Mouse (Mus musculus) stomach, embryonic 14.5 days (tissue): ENCODE data around the gene Filip1l. TPM values are rescaled to one million over a fixed set of nuclear protein-coding genes. Genes with fewer than 3 reads are reported as not detected.

Source experiments
- ATAC-seq: fragments of 200-750 bp; cut with Nextera tagmentation; 2 replicates; pipeline ENCODE4 v1.8.0; 2017; ENCODE audit warnings: low read depth, moderate TSS enrichment; ENCODE audit not compliant: insufficient number of reproducible peaks, insufficient read depth, low FRiP score
- H3K27ac ChIP-seq: fragments of 300-500 bp; sonication (generic); 2 replicates; pipeline ENCODE4 v1.5.1; 2014; ENCODE audit warnings: mild to moderate bottlenecking, low read length, moderate library complexity, mixed read lengths
- H3K27me3 ChIP-seq: fragments of 300-500 bp; sonication (generic); 2 replicates; pipeline ENCODE4 v1.6.1; 2014; ENCODE audit warnings: low read length, control low read depth, mixed read lengths; ENCODE audit not compliant: control insufficient read depth, insufficient read depth
- H3K36me3 ChIP-seq: fragments of 300-500 bp; sonication (generic); 2 replicates; pipeline ENCODE4 v1.6.1; 2014; ENCODE audit warnings: mild to moderate bottlenecking, control low read depth, low read length, moderate library complexity, mixed read lengths; ENCODE audit not compliant: control insufficient read depth, insufficient read depth
- H3K4me1 ChIP-seq: fragments of 300-500 bp; sonication (generic); 2 replicates; pipeline ENCODE4 v1.6.1; 2014; ENCODE audit warnings: low read length, control low read depth, mixed read lengths; ENCODE audit not compliant: control insufficient read depth, insufficient read depth
- H3K4me2 ChIP-seq: fragments of 300-500 bp; sonication (generic); replicated peaks from 2 replicates; pipeline ENCODE4 v1.6.1; 2014; ENCODE audit warnings: low read depth, low read length, control low read depth
- H3K4me3 ChIP-seq: fragments of 300-500 bp; sonication (generic); 2 replicates; pipeline ENCODE4 v1.5.1; 2014; ENCODE audit warnings: low read depth, low read length, control low read depth
- H3K9ac ChIP-seq: fragments of 300-500 bp; sonication (generic); replicated peaks from 2 replicates; pipeline ENCODE4 v1.6.1; 2014; ENCODE audit warnings: low read depth, mild to moderate bottlenecking, control low read depth, low read length, moderate library complexity, mixed read lengths
- H3K9me3 ChIP-seq: fragments of 300-500 bp; sonication (generic); 2 replicates; pipeline ENCODE4 v1.6.1; 2016; ENCODE audit warnings: low read depth, low read length, control low read depth; ENCODE audit not compliant: control insufficient read depth
- WGBS: fragments of 180-500 bp; shearing (Covaris S2); extraction: QIAGEN DNeasy Blood & Tissue Kit; methylation state at CpG from one replicate; pipeline ENCODE4 v1.1.7; 2014; 5-methylcytosine and 5-hydroxymethylcytosine counted together
- polyA plus RNA-seq: library from polyadenylated mRNA; unstranded; fragments of >200 nt; fragmentation: Nextera tagmentation; extraction: Ambion mirVana; gene quantifications from 2 replicates; pipeline ENCODE4 v1.2.1, GENCODE M21; 2014

Filip1l gene
- polyA plus RNA-seq, 1 experiment from 2014 or later, result 54.7 TPM

DNA sequence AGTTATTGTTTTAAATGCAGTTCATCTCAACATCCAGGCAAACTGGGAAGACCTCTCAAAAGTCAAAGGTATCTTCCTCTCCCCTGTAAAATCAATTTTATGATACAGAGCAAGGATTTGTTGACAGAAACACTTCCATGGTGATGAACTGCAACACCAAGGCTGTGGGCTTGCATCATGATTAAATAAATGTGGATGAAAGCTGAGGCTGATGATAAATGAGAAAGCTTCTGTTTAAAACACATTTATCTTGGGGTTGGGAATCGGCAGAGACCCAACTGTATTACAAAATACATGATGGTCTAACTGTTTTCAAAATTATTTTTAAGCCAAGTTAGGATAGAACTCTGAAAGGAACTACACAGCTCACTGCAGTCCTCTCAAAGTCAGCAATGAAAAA, 220.9 kb downstream of the Filip1l start:
- no peaks in the 10 kb centered on the region for H3K4me1 ChIP-seq
- H3K4me3 ChIP-seq, result no peak overlapping the region
- H3K36me3 ChIP-seq, result peaks cover 27% of the 10 kb centered on the region; the same call in 1 of the 2 replicates
- H3K27me3 ChIP-seq, result no peaks in the 10 kb centered on the region
- H3K4me2 ChIP-seq, result no peak overlapping the region
- H3K9me3 ChIP-seq, result no peaks in the 10 kb centered on the region
- no peak overlapping the region for H3K27ac ChIP-seq
- no peak for ATAC-seq
- 35% methylated on average over 1 of the region's 1 CpGs for WGBS
- H3K9ac ChIP-seq, result no peak overlapping the region

- 95% methylated on average over 1 of the region's 1 CpGs for WGBS
- Histone ChIP-seq H3K9me3 (no peaks in the 10 kb centered on the region), H3K4me3 (no peak overlapping the region), H3K27ac (no peak overlapping the region), H3K27me3 (no peaks in the 10 kb centered on the region), H3K4me2 (no peak overlapping the region), H3K9ac (no peak overlapping the region), H3K36me3 (peaks cover 18% of the 10 kb centered on the region; the same call in 1 of the 2 replicates), H3K4me1 (no peaks in the 10 kb centered on the region)
- no peak for ATAC-seq
Measured at GRCm38 (mm10) chr16:57575764-57576388, 223.0 kb downstream of the Filip1l start.

DNA sequence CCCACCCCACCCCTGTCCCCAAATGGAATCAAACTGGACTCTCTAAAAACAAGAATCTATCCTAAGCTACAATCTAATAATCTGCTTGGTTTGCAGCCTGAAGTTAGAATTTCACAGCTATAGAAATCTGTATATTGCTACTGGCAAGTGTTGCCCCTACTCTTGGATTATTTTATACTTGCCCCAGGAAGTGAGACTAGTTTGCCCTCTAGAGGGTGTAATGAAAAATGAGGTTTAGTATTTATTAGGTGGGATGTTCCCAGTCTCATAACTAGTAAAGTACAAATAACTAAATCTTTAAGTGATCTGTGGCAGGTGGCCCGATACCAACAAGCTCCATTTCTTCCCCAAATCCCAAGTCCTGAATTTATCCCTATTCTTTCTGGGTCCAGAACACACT, 224.6 kb downstream of the Filip1l start:
- 88% methylated on average over 1 of the region's 1 CpGs for WGBS

GRCm38 (mm10) chr16:57580041-57580440, 227.1 kb downstream of the Filip1l start:
- Histone ChIP-seq H3K36me3 (no peaks in the 10 kb centered on the region), H3K4me1 (no peaks in the 10 kb centered on the region), H3K27ac (no peak overlapping the region), H3K27me3 (no peaks in the 10 kb centered on the region), H3K9me3 (no peaks in the 10 kb centered on the region), H3K4me3 (no peak overlapping the region), H3K4me2 (no peak overlapping the region), H3K9ac (no peak overlapping the region)
- 62% methylated on average over 7 of the region's 7 CpGs for WGBS
- no peak for ATAC-seq

More for the DNA sequence above, 224.6 kb downstream of the Filip1l start:
- no peaks in the 10 kb centered on the region for H3K4me1 ChIP-seq
- no peaks in the 10 kb centered on the region for H3K9me3 ChIP-seq
- H3K27me3 ChIP-seq, result no peaks in the 10 kb centered on the region
- H3K9ac ChIP-seq, result no peak overlapping the region
- H3K36me3 ChIP-seq, result 0 out of 2 replicates have a peak, but pooled peaks cover 4% of the 10 kb centered on the region
- H3K27ac ChIP-seq, result no peak overlapping the region
- H3K4me3 ChIP-seq, result no peak overlapping the region
- ATAC-seq, result no peak
- H3K4me2 ChIP-seq, result no peak overlapping the region

DNA sequence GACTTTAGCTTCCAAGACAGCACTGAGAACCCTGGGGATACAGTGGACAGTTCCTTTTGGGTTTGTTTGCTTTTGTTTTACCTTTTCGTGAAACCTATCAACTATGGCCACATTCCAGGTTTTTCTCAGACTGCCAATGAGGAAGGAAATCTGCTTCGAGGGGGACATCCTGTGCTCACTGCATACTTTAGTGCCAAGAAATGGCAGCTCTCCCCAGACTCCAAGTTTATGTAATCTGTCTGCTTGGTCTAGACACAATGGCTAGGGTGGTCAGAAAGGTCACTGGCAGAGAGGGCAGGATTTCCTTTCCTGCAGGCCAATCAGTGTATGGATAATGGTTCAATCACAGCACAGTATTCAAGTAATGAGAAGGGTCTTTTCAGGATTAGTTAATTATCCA, 229.1 kb downstream of the Filip1l start:
- Histone ChIP-seq H3K27me3 (no peaks in the 10 kb centered on the region), H3K4me2 (no peak overlapping the region), H3K4me3 (no peak overlapping the region), H3K9ac (no peak overlapping the region), H3K36me3 (no peaks in the 10 kb centered on the region), H3K27ac (no peak overlapping the region), H3K4me1 (no peaks in the 10 kb centered on the region), H3K9me3 (no peaks in the 10 kb centered on the region)
- ATAC-seq, result no peak
- WGBS, result 71% methylated on average over 2 of the region's 2 CpGs

GRCm38 (mm10) chr16:57585201-57585600, 232.3 kb downstream of the Filip1l start:
- Histone ChIP-seq H3K9ac (no peak overlapping the region), H3K9me3 (no peaks in the 10 kb centered on the region), H3K4me1 (no peaks in the 10 kb centered on the region), H3K36me3 (no peaks in the 10 kb centered on the region), H3K27me3 (no peaks in the 10 kb centered on the region), H3K4me2 (no peak overlapping the region), H3K27ac (no peak overlapping the region), H3K4me3 (no peak overlapping the region)
- ATAC-seq, result no peak
- WGBS, result 36% methylated on average over 3 of the region's 3 CpGs

GRCm38 (mm10) chr16:57593422-57594157, 240.7 kb downstream of the Filip1l start:
- Histone ChIP-seq H3K27ac (no peak overlapping the region), H3K4me1 (no peaks in the 10 kb centered on the region), H3K9me3 (no peaks in the 10 kb centered on the region), H3K4me3 (no peak overlapping the region), H3K36me3 (no peaks in the 10 kb centered on the region), H3K4me2 (no peak overlapping the region), H3K9ac (no peak overlapping the region), H3K27me3 (no peaks in the 10 kb centered on the region)
- ATAC-seq, result no peak
- WGBS, result 32% methylated on average over 7 of the region's 7 CpGs

DNA sequence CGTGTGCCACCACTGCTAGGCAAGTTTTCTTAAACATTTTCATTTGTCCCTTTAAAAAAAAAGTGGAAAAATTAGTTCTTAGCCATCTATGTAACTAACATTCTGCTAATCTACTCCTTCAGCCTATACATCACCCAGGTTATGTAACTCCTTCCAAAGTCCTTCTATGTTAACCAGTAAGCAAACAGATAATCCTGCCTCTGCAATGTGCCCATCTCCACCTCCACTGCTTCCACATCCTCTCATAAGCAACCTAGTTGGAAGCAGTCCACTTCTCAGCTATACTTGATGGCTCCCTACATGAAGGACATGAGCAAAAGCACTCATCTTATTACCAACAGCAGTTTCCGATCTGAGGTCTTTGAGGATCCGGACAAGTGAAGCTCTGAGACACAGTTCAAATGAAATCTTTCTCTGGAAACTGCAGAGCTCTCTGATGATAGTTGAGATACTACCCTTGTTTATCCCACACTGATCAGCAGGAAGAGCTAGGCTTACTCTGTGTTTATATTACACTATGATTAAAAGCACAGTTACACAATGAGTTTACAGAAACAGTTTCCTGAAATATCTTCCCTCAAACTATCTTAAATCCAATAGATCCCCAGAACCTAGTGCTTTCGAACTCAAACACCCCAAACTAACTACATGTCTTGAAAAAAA, 244.5 kb downstream of the Filip1l start:
- no peak overlapping the region for H3K27ac ChIP-seq
- no peaks in the 10 kb centered on the region for H3K9me3 ChIP-seq
- H3K4me3 ChIP-seq, result no peak overlapping the region
- H3K27me3 ChIP-seq, result no peaks in the 10 kb centered on the region
- no peaks in the 10 kb centered on the region for H3K4me1 ChIP-seq
- no peak overlapping the region for H3K4me2 ChIP-seq
- WGBS, result 67% methylated on average over 4 of the region's 4 CpGs
- no peak for ATAC-seq
- no peak overlapping the region for H3K9ac ChIP-seq
- H3K36me3 ChIP-seq, result no peaks in the 10 kb centered on the region
